Mouse (Mus musculus) yolk sac, embryonic 10.5 days (tissue): Measurements from ENCODE around the gene Rptor.

ENCODE experiments used
- DNase-seq: peaks from one replicate; pipeline ENCODE4 v3.0.0-alpha.2; 2017; ENCODE audit warnings: low spot score

The Rptor gene

DNA sequence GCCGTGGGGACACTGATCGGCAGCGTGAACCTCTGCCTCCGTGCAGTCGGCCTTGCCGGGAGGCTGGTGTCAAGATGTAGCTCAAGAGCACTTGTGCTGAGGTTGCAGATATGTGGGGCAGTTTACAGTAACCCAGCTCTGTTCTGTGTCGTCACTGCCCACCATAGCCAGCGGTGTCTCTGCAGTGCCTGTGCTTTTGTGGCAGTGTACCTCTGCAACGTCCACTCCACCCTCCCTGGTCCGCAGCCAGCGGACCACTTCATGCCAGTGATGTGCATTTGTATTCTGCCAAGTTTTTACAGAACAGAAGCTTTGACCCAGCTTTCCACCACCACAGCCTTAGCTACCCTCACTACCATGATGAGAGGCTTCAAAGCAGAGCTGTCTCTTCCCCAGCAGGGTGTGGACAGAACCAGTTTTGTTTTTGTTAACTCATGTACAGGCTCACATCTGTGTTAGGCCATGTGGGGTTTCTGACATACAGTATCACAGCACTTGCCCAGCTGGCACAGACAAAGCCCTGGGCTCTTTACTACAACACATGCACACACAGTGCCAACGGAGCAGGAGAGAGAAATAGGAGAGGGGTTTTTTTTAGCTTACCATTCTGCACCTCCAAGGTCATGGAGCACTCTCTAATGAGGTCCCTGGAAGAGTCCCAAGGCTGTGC lies 182.1 kb downstream of the Rptor start:
- no peak for DNase-seq

DNA sequence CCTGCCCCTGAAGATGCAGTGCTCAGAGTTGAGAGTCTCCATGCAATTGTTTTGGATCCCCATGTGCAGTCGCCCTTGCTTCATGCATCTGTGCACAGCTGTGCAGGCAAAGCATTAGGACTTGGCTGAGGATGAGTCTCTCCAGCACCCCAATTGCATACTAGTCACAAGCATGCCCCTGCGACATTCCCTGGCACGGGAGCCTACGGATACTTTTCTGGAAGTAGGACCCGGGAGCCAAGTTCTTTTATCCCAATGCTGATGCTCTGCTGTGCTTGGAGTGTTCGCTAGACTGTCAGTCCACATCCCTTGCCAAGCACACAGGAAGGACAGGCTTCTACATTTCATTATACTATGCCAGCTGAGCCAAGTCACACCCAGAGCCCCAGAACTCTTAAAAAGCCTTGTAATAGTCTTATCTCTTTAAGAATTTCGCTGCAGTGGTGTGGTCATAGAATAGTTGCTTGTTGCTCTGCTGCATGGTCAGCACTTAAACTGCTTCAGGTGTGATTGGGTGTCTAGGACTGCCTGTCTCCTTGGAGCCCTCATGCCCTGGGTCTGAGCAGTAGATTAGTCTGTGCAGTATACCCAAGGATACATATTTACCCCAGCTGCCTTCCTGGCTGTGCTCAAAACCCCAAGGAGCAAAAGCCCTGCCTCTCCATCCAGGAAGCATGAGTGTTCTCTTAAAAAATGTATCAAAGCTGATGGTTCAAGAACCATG lies 183.1 kb downstream of the Rptor start:
- no peak for DNase-seq

DNA sequence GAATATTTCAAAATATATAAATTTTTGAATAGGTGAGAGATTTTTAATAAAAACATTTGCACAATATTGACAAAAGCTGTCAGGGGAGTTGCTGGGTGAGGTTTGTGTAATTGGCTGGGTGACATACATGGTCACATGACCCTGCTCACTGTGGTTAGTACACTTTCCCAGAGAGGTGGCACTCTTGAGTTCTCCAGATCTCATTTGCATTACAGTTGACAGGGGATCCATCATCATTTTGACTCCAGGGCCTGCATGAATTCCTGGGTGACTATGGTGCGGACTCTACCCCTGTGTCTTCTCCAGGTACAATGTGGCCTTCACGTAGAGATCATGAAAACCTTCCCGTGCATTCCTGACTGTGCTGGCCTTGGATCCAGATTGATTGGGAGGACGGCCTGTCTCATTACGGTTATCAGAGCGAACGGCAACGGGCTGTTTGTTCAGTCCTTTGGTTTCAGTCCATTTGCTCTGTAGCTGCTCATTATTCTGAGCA lies 183.7 kb downstream of the Rptor start:
- DNase-seq = no peak

- no peak for DNase-seq
Observed at GRCm38 (mm10) chr11:119788488-119788887, 185.8 kb downstream of the Rptor start.

GRCm38 (mm10) chr11:119788919-119789713 lies 186.4 kb downstream of the Rptor start:
- no peak for DNase-seq

DNA sequence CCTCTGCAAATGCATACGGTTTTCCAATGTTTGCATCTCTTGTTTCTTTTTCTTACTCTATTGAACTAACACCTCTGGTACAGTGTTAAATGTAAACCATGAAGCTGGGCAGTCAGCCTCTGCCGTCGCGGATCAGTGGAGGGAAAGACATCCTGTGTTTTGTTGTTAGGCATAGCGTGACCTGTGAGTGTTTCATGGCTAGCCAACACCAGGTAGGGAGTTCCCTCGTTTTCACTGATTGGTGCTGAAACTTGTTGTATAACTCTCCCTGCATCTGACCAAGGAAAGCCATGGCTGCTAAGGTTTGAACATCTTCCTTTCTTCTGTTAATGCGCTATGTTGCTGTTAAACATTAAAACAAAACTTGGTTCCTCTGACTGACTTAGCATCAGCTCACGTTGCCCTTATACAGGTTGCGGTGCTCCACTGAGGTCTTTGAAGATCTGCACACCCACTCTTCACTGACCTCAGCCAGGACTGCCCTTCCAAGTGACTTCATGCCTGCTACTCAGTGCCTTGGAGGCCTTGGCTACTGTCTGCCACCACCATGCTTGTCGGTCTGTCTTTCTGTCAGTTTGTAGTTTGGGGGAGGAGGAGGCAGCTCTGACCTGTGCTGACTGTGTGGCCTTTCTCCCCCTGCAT lies 189.3 kb downstream of the Rptor start:
- DNase-seq = no peak

GRCm38 (mm10) chr11:119793378-119793777 lies 190.7 kb downstream of the Rptor start:
- DNase-seq = no peak

- no peak for DNase-seq
Observed at GRCm38 (mm10) chr11:119794020-119794419, 191.3 kb downstream of the Rptor start.

DNA sequence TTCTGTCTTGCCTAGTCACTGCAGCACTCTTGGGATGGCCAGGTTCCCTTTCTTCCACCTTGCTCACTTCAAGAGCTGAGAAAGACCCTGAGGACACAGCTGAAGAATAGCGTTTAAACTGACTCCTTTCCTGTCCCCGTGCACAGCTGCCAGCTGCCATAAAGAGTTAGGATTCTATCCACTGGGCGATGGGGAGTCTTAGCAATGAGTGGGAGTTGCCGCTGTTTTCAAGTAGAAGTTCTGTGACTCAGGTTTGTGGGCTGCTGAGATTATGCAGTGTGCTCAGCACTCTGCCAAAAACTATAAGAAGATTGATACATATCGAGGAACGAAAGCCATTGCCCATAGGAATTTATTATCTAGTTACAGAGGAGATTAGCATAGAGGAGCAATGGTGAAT lies 192.0 kb downstream of the Rptor start:
- DNase-seq = no peak

GRCm38 (mm10) chr11:119796406-119796805 lies 193.7 kb downstream of the Rptor start:
- no peak for DNase-seq

GRCm38 (mm10) chr11:119796846-119797245 lies 194.1 kb downstream of the Rptor start:
- DNase-seq = no peak

- no peak for DNase-seq
Observed at GRCm38 (mm10) chr11:119799536-119799935, 196.8 kb downstream of the Rptor start.

- no peak for DNase-seq
Observed at GRCm38 (mm10) chr11:119801855-119802254, 199.2 kb downstream of the Rptor start.

GRCm38 (mm10) chr11:119802947-119803346 lies 200.2 kb downstream of the Rptor start:
- no peak for DNase-seq

GRCm38 (mm10) chr11:119804392-119804791 lies 201.7 kb downstream of the Rptor start:
- DNase-seq = no peak

DNA sequence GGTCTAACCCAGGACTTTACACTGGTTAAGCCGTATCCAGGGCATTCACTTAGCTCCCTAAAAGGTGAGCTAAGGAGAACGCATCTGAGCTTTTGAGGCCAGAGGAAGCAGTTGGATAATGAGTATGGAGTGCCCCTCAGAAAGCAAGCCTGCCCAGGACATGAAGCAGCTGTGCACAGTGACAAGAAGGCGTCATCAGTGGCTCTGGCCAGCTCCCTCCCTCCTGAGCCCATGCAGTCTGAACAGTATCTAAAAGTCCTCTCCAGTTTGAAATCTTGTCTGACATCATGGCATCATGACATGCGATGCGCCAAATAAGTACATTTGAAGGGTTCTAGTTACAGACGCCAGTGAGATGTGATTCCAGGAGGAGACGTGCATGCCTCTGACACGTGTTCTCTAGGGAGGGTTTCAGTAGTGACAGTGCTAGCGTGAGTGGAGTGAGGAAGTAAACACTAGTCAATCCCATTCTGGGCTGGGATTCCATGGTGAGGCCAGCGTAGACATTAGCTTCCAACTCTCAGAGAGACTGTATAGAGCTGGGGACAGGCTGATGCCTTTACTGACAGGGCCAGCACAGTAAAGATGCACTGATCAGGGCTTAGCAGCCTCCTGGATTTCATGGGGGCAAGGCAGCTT lies 202.5 kb downstream of the Rptor start:
- DNase-seq = no peak

DNA sequence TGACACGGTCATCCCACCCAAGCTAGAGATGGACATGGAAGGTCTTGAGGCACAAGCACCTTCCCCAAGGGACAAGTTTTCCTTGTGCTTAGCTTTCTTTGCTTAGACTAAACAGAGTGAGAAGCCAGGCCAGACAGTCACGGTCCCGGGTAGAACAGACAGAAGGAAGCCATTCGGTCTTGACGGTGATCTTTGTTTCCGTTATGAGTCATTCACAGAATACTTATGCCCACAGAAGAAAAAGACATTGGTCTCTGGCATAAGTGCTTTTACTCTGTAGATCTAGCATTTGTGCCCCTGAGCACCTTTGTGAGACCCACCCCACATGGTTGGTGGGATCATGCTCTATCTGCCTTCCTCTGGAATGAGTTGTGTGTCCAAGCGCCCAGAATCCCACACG lies 203.8 kb downstream of the Rptor start:
- no peak for DNase-seq

- DNase-seq = no peak
Observed at GRCm38 (mm10) chr11:119807431-119808031, 204.8 kb downstream of the Rptor start.

DNA sequence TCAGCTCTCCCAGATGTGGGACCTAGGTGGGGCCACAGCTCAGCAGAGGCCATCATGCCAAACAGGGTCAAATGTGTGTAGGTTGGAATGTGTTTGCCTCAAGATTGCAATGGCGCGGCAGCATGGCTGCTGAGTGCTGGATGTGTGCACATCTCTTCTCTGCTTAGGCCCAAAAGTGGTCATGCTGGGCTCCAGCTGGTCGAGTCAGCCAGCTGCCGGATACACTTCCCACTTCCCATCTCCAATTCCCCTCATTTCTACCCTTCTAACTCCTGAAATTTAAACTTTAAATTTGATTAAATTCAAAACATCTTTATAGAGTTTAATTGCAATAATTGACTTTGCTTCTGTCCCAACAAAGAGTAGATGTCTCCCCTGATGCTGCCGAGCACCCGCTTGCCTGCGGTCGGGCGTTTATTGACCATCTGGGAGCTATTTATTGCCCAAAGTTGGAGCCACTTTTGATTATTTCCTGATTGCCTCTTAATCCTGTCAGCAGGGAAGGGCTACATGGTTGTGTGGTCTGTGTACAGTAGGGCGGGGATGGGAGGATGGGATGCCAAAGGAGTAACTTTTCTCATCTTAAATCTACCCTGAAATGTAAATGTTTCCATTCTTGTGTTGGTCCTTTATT lies 206.1 kb downstream of the Rptor start:
- no peak for DNase-seq

GRCm38 (mm10) chr11:119809309-119809708 lies 206.6 kb downstream of the Rptor start:
- no peak for DNase-seq

GRCm38 (mm10) chr11:119811022-119811421 lies 208.3 kb downstream of the Rptor start:
- DNase-seq = no peak
